In the genomic region with DNA sequence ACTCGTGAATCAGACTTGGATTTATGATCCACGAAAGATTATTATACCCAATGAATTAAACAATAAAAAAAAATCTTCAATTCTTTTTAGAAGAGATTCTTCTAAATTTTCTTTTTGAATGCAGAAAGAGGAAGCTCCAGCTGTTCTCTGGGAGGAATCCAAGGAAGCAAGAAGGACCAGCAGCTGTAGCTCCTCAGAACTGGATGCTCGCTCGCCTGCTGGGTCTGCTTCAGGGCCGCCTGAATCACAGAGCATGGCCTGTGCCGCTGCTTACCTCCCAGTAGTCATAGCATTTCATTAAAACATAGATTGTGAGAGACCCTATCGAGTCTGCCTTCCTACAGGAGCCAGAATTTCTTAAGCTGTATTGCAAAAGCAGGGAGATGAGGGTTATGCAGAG, we compare ENCODE assay signal across 18 mouse cellular contexts. TPM values are rescaled to one million over a fixed set of nuclear protein-coding genes. Genes with fewer than 3 reads are reported as not detected.
DNase-seq lines count a peak whose midpoint lies in the region; ATAC-seq lines count a peak whose summit lies in the region.
"Had no signal": no experiment of that assay in that cellular context is flagged by ENCODE, and none has a peak within 500 bp of the region (broad histone marks: within the 10 kb centered on the region; RNA-seq: fewer than 3 reads in every experiment).

No protein-coding gene starts in this region.

- no peaks in the 10 kb centered on the region for H3K9me3 ChIP-seq in stomach, embryonic 16.5 days (replicated peaks; ENCODE audit: control insufficient read depth, low read length)
- H3K9me3 ChIP-seq: G1E; midbrain, embryonic 15.5 days had no signal

- peak; percentile 5 for DNase-seq in kidney, adult 9 months
- no peak for DNase-seq in kidney, adult 18-20 months
- DNase-seq in urinary bladder, postnatal 14 days (ENCODE audit: low spot score) = peak; percentile 44
- no peak for DNase-seq in urinary bladder, postnatal 25 days (ENCODE audit: low spot score)
- DNase-seq in kidney, postnatal 10 days = peak; percentile 71
- no peak for DNase-seq in layer of hippocampus, adult 9-11 months
- DNase-seq in adrenal gland, adult 8-10 months = no peak
- DNase-seq: cerebellum, adult 11 months; cerebellum, postnatal 14 days; gastrocnemius, postnatal 14 days; lung, adult 2 months; right cerebral cortex, postnatal 25 days; thymus, postnatal 4 days had no signal

- no peak overlapping the region for H3K9ac ChIP-seq in stomach, embryonic 16.5 days (ENCODE audit: low read length)
- H3K9ac ChIP-seq: midbrain, embryonic 15.5 days had no signal

- peak overlapping the region; percentile 39; the same call in 1 of the 2 replicates for H3K27ac ChIP-seq in stomach, embryonic 16.5 days (ENCODE audit: low read length)
- H3K27ac ChIP-seq: midbrain, embryonic 15.5 days had no signal

- no peak overlapping the region for H3K4me2 ChIP-seq in stomach, embryonic 16.5 days (ENCODE audit: low read depth, low read length)
- H3K4me2 ChIP-seq: midbrain, embryonic 15.5 days had no signal

- no peaks in the 10 kb centered on the region for H3K4me1 ChIP-seq in stomach, embryonic 16.5 days (ENCODE audit: control insufficient read depth, insufficient read depth, low read length)
- H3K4me1 ChIP-seq: midbrain, embryonic 15.5 days had no signal

- H3K4me3 ChIP-seq in stomach, embryonic 16.5 days (replicated peaks; ENCODE audit: low read length) = no peak overlapping the region
- H3K4me3 ChIP-seq: midbrain, embryonic 15.5 days had no signal

- no peaks in the 10 kb centered on the region for H3K27me3 ChIP-seq in stomach, embryonic 16.5 days (ENCODE audit: control insufficient read depth, insufficient read depth, low read length)
- H3K27me3 ChIP-seq: midbrain, embryonic 15.5 days had no signal

- 54% methylated on average over 7 of the region's 7 CpGs for WGBS in stomach, embryonic 16.5 days

- ATAC-seq in stomach, embryonic 16.5 days (ENCODE audit: insufficient read depth, low FRiP score) = peak; percentile 44; the same call in 1 of the 2 replicates
- ATAC-seq: CD4-positive, CD25-positive, alpha-beta regulatory T cell, adult 4 months; hindbrain, embryonic 16.5 days; midbrain, embryonic 15.5 days had no signal

- no peaks in the 10 kb centered on the region for H3K36me3 ChIP-seq in stomach, embryonic 16.5 days (ENCODE audit: control insufficient read depth, insufficient read depth, low read length)
- H3K36me3 ChIP-seq: G1E; midbrain, embryonic 15.5 days had no signal

RNA-seq across cellular contexts. Expression of gene Serpini1, which starts 53.7 kb away (rescaled TPM):
- polyA plus RNA-seq in stomach, embryonic 16.5 days (2015; fragmentation: Nextera tagmentation; extraction: Ambion mirVana) = 19.5 and 21.2 TPM in 2 replicates
- total RNA-seq in adrenal gland, adult 8-10 months (2022) = 1 to 10 TPM; 5.1 to 9.3 (median 5.8) TPM
- polyA plus RNA-seq: G1E had no signal

RNA-seq across cellular contexts. Expression of gene Pdcd10, which starts 54.4 kb away (rescaled TPM):
- polyA plus RNA-seq in stomach, embryonic 16.5 days (2015; fragmentation: Nextera tagmentation; extraction: Ambion mirVana) = 80.6 and 88.3 TPM in 2 replicates
- total RNA-seq in adrenal gland, adult 8-10 months (2022) = 10 to 100 TPM; 62.9 to 74.6 (median 70.4) TPM

Comparison
In these comparisons a context has a peak if more than half of its experiments do, and no peak if none do; other contexts are left out.
1. DNase-seq: peak in kidney, adult 9 months (single experiment), urinary bladder, postnatal 14 days (single experiment) and kidney, postnatal 10 days (single experiment); none in kidney, adult 18-20 months (single experiment), urinary bladder, postnatal 25 days (single experiment), layer of hippocampus, adult 9-11 months (single experiment) and adrenal gland, adult 8-10 months (single experiment).